Mouse (Mus musculus): ENCODE results near the gene Carm1. TPM values are rescaled to one million over a fixed set of nuclear protein-coding genes. Genes with fewer than 3 reads are reported as not detected.

Gene Carm1
- 47.3 and 53.2 TPM in 2 replicates for polyA plus RNA-seq (2015; fragmentation: Nextera tagmentation; extraction: Ambion mirVana)

DNA sequence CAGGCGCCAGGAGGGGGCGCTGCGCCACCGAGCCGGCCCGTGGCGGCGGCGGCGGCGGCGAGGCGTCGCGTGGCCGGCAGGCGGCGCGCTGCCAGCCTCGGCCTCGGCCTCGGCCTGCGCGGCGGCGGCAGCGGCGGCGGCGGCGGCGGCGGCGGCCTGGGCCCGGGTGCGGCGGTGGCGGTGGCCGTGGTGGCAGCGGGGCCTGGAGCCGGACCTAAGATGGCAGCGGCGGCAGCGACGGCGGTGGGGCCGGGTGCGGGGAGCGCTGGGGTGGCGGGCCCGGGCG, at the start of gene Carm1:
Carm1 (plus strand) TSS at position 106 of the 286 bp plus-strand sequence.
- Histone ChIP-seq H3K27ac (peak within 1 kb of the TSS; percentile 99), H3K9ac (peak within 1 kb of the TSS; percentile 99), H3K4me3 (peak within 1 kb of the TSS; percentile 87), H3K9me3 (no peaks in the 10 kb centered on the region), H3K4me2 (peak within 1 kb of the TSS; percentile 66), H3K27me3 (no peaks in the 10 kb centered on the region), H3K36me3 (peaks cover 20% of the 10 kb centered on the region), H3K4me1 (peaks cover 33% of the 10 kb centered on the region)
- 0% methylated on average over 42 of the region's 52 CpGs for WGBS
- ATAC-seq (ENCODE audit: insufficient number of reproducible peaks, low FRiP score, low TSS enrichment, low read depth): no peak

DNA sequence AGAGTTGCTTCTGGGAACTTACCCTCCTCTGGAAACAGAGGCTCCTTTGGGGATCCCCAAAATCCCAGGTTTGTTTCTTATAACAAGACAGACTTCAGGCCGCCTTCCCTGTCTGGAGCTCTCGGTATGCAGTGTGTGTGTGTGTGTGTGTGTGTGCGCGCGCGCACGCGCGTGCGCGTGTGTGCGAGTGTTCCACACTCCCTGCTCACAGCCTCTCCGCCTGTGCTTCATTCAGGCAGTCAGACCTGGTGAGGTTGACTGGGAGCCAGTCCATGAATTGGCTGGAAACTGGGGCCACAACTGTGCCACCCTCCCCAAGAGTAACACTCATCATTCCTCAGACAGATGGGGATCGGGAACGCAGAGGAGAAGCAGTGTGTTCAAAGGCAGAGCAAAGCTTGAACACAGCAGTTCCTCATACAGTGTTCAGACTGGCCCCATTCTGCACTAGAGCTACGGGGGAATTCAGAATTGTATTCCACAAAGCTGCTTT, 49.6 kb upstream of the Carm1 start:
- Histone ChIP-seq H3K9ac (0 out of 2 replicates have a peak overlapping the region, but pooled peaks have one; percentile 31), H3K36me3 (peaks cover 34% of the 10 kb centered on the region), H3K27me3 (no peaks in the 10 kb centered on the region), H3K4me2 (peak overlapping the region; percentile 52), H3K9me3 (no peaks in the 10 kb centered on the region), H3K4me3 (peak overlapping the region; percentile 39), H3K27ac (peak overlapping the region; percentile 96), H3K4me1 (peaks cover 51% of the 10 kb centered on the region)
- ATAC-seq (ENCODE audit: insufficient number of reproducible peaks, low FRiP score, low TSS enrichment, low read depth): peak; percentile 71
- 48% methylated on average over 16 of the region's 16 CpGs for WGBS

DNA sequence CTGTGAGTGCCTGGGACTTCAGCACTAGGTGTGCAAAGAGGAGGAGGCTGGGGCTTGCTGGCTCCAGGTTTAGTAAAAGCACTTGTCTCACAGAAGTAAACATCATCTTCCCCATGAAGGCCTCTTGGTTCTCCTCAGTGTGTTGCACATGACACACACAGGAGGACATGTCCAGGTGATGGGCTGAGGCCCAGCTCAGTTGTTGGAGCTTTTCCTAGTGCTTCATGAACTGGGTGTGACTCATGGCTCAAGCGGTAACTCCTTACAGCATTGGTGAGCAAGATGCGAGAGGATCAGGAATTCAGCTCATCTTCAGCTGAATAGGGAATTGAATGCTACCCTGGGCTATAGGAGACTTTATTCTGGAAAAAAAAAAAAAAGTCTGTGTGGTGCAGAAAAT, 49.0 kb upstream of the Carm1 start:
- 85% methylated on average over 2 of the region's 2 CpGs for WGBS
- Histone ChIP-seq H3K4me2 (peak overlapping the region; percentile 52), H3K4me1 (peaks cover 50% of the 10 kb centered on the region), H3K9ac (no peak overlapping the region), H3K36me3 (peaks cover 36% of the 10 kb centered on the region), H3K9me3 (no peaks in the 10 kb centered on the region), H3K27me3 (no peaks in the 10 kb centered on the region), H3K4me3 (no peak overlapping the region), H3K27ac (peak overlapping the region; percentile 96)
- ATAC-seq (ENCODE audit: insufficient number of reproducible peaks, low FRiP score, low TSS enrichment, low read depth): no peak

DNA sequence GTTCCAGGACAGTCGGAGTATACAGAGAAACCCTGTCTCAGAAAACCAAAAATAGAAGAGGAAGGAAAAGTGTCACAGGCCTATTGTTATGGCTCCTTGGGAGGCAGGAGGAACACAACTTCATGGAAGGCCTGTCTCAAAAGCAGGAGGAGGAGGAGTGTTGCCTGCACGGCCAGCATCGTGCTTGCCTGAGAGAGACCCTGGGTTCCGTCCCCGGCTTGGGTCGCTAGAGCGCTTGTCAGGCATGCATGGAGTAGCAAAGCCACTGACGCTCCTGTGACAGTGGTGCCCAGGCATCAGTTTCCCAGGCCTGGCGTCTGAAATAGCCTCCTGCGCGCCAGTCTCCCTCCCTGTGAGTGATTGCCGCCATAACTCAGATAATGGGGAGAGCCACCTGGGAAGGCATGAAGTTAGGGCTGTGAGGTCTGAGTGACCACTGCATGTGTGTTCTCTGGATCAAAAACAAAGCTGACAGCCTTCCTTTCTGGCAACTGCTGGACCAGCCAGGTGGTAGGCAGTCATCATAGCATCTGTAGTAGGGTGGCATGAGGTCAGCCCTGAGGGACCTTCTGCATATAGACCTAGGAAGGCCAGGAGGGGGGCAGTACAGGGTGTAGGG, 48.3 kb upstream of the Carm1 start:
- Histone ChIP-seq H3K9me3 (no peaks in the 10 kb centered on the region), H3K27ac (0 out of 2 replicates have a peak overlapping the region, but pooled peaks have one; percentile 96), H3K36me3 (peaks cover 43% of the 10 kb centered on the region), H3K27me3 (no peaks in the 10 kb centered on the region), H3K4me1 (peaks cover 43% of the 10 kb centered on the region), H3K9ac (no peak overlapping the region), H3K4me3 (no peak overlapping the region), H3K4me2 (no peak overlapping the region)
- ATAC-seq (ENCODE audit: insufficient number of reproducible peaks, low FRiP score, low TSS enrichment, low read depth): no peak
- WGBS: 91% methylated on average over 12 of the region's 12 CpGs

DNA sequence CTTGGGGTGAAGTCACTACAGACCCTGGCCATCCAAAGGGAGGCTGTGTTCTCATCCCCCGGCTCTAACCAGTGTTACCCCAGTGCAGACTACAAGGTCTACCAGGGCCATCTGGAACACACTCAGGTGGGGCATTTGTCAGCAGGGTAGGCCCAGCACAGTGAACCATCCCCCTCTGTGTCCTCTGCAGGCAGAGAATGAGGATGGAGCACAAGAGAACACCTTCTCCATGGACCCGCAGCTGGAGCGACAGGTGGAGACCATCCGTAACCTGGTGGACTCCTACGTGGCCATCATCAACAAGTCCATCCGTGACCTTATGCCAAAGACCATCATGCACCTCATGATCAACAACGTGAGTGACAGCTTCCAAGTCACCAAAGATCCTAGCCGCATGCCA, 43.3 kb upstream of the Carm1 start:
- Histone ChIP-seq H3K36me3 (peaks cover 70% of the 10 kb centered on the region), H3K9ac (no peak overlapping the region), H3K27ac (no peak overlapping the region), H3K4me2 (no peak overlapping the region), H3K27me3 (no peaks in the 10 kb centered on the region), H3K4me1 (peaks cover 5% of the 10 kb centered on the region; the same call in 1 of the 2 replicates), H3K4me3 (no peak overlapping the region), H3K9me3 (no peaks in the 10 kb centered on the region)
- 97% methylated on average over 8 of the region's 8 CpGs for WGBS
- ATAC-seq (ENCODE audit: insufficient number of reproducible peaks, low FRiP score, low TSS enrichment, low read depth): no peak

DNA sequence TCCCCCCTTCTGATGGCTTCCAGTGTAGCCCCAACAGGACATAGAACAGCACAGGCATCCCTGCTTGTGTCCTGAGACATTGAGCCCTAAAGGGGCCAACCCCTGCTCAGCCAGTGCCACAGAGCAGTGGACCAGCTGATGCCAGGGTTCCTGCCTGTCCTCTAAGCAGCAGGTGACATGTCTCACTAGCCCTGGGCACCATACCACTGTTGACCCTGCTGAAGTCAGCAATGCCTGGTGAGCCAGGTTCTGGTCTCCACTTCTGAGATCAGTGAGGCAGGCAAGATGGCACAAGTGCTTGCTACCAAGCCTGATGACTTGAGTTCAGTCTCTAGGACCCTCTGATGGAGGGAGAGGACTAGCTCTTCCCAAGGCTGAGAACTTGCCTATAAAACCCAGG, 40.9 kb upstream of the Carm1 start:
- H3K4me1 ChIP-seq: peaks cover 17% of the 10 kb centered on the region
- no peaks in the 10 kb centered on the region for H3K27me3 ChIP-seq
- H3K9me3 ChIP-seq: no peaks in the 10 kb centered on the region
- H3K9ac ChIP-seq: no peak overlapping the region
- no peak overlapping the region for H3K27ac ChIP-seq
- no peak overlapping the region for H3K4me3 ChIP-seq
- no peak overlapping the region for H3K4me2 ChIP-seq
- H3K36me3 ChIP-seq: peaks cover 64% of the 10 kb centered on the region
- no peak for ATAC-seq (ENCODE audit: insufficient number of reproducible peaks, low FRiP score, low TSS enrichment, low read depth)

DNA sequence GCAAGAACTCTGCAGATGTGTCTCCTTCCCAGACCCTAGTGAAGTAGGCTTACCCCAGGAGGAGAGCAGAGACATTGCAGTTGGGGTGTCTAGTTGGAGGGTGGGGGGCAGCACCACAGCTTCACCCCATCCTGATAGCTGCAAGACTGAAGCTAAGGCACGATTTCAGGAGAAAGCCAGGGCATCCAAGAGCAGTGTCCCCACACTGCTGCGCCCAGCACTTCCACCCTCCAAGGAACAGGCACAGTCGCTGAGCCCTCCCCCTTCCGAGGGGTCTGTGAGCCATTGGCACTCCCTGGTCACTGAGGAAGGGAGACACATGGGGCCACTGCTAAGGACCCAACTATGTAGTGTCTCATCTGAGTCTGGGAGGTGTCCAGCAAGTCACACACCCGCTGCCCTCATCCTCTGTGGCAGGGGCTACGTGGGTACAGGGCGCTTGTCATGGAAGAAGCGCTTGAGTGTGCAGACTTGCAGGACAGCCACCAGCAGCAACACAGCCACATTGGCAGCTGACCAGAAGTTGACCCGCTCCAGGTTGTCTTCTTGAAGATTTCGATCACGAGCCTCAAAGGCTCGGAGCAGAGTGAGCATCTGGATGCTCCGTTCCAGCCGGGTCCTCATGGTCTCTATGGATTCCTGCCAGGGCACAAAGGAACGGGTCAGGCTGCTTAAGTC, 38.8 kb upstream of the Carm1 start:
- no peak overlapping the region for H3K9ac ChIP-seq
- H3K27me3 ChIP-seq: no peaks in the 10 kb centered on the region
- ATAC-seq (ENCODE audit: insufficient number of reproducible peaks, low FRiP score, low TSS enrichment, low read depth): no peak
- 91% methylated on average over 15 of the region's 15 CpGs for WGBS
- H3K9me3 ChIP-seq: no peaks in the 10 kb centered on the region
- H3K4me2 ChIP-seq: no peak overlapping the region
- no peak overlapping the region for H3K4me3 ChIP-seq
- H3K36me3 ChIP-seq: peaks cover 60% of the 10 kb centered on the region
- no peak overlapping the region for H3K27ac ChIP-seq
- peaks cover 21% of the 10 kb centered on the region for H3K4me1 ChIP-seq

DNA sequence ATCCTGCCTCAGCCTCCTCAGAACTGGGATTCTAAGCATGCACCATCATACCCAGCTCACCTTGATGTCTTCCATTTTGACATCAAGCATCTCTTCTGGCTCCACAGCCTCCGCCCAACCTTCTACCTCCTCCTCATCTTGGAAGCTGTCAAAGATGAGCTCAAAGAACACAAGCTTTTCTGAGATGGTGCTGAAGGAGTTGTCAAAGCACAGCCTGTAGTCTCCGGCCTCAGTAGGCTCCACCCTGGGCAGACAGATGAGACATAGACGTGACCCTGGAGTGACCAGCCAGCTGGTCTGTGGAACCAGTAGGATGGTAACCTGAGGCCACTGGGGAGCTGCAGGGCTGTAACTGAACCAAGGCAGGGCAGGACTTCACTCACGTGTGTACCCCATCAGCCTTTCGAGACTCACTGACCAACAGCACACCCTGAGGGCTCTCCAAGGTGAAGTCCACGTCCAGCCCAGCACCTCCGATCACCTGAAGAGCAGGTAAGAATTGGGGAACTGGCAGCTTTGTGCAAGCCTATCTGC, 37.8 kb upstream of the Carm1 start:
- H3K9ac ChIP-seq: 0 out of 2 replicates have a peak overlapping the region, but pooled peaks have one; percentile 72
- peaks cover 21% of the 10 kb centered on the region for H3K4me1 ChIP-seq
- no peak for ATAC-seq (ENCODE audit: insufficient number of reproducible peaks, low FRiP score, low TSS enrichment, low read depth)
- H3K36me3 ChIP-seq: peaks cover 51% of the 10 kb centered on the region
- no peaks in the 10 kb centered on the region for H3K27me3 ChIP-seq
- peak overlapping the region; percentile 75 for H3K4me2 ChIP-seq
- peak overlapping the region; percentile 82 for H3K4me3 ChIP-seq
- H3K27ac ChIP-seq: no peak overlapping the region
- WGBS: 67% methylated on average over 7 of the region's 7 CpGs
- H3K9me3 ChIP-seq: no peaks in the 10 kb centered on the region

DNA sequence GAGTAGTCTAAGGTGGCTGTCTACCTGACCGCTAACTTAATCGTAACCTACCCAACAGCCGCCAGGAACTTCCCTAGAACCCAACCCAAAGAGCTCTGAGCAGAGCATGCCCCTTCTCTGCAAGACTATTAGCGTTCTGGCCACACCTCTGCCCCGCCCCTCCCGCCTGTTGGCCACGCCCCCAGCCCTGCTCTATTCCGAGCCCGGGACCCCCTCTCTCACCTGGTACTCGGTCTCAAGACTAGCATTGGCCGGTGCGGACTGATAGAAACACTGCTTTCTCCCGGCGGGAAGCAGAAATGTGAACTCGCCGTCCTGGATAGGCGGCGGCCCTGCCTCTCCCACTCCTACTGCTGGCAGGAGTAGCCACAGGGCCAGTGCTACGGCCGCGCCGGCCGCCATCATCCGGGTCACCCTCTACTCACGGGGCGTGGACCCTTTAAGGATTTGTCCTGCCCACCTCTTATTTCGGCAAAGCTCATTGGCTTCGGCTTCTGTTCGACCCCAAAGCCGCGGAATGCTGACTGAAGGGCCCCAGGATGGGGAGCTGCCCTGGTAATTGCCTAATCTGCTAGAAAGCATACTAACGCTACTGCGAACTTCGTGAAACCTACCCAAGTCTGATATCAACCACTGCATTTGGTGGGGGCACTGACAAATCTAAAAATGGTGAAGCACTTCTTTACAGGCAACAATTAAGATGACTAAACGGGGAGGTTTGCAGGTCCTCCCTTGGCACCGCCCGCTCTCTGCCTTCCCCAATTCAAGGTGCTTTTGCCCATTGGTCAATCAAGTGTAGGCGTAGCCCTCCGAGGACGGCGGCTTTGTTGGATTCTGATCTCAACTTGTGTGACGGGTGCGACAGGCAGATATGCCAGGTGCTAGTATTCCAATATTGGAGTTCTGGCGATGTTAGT, 36.7 kb upstream of the Carm1 start, which contains the start of gene Tmed1:
Tmed1 (minus strand) TSS at position 481 of the 917 bp plus-strand sequence.
- H3K9ac ChIP-seq: peak within 1 kb of the TSS; percentile 72
- H3K36me3 ChIP-seq: peaks cover 40% of the 10 kb centered on the region
- peak within 1 kb of the TSS; percentile 75 for H3K4me2 ChIP-seq
- H3K9me3 ChIP-seq: no peaks in the 10 kb centered on the region
- ATAC-seq (ENCODE audit: insufficient number of reproducible peaks, low FRiP score, low TSS enrichment, low read depth): peak; percentile 96
- under 1% methylated on average over 44 of the region's 44 CpGs for WGBS
- peak within 1 kb of the TSS; percentile 82 for H3K4me3 ChIP-seq
- peaks cover 21% of the 10 kb centered on the region for H3K4me1 ChIP-seq
- no peaks in the 10 kb centered on the region for H3K27me3 ChIP-seq
- peak within 1 kb of the TSS; percentile 96 for H3K27ac ChIP-seq

DNA sequence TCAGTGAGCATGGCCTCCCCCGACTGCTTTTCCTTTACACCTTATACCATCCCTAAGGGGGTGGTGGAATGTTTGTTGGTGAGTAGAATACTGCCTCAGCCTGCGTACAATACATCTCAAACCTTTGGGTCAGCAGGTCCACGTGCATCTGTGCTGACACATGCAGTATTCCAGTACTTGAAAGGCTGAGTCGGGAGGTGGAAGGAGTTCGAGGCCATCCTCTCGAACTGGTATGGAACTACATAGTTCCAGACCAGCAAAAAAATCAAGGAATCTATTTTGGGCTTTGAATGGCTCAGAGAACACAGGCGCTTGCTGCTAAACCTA, 36.0 kb upstream of the Carm1 start:
- WGBS: 5% methylated on average over 7 of the region's 7 CpGs
- H3K4me2 ChIP-seq: peak overlapping the region; percentile 75
- H3K9ac ChIP-seq: peak overlapping the region; percentile 21
- peak overlapping the region; percentile 96 for H3K27ac ChIP-seq
- H3K36me3 ChIP-seq: peaks cover 34% of the 10 kb centered on the region
- no peaks in the 10 kb centered on the region for H3K27me3 ChIP-seq
- H3K4me1 ChIP-seq: peaks cover 21% of the 10 kb centered on the region
- H3K9me3 ChIP-seq: no peaks in the 10 kb centered on the region
- peak overlapping the region; percentile 82 for H3K4me3 ChIP-seq
- no peak for ATAC-seq (ENCODE audit: insufficient number of reproducible peaks, low FRiP score, low TSS enrichment, low read depth)

DNA sequence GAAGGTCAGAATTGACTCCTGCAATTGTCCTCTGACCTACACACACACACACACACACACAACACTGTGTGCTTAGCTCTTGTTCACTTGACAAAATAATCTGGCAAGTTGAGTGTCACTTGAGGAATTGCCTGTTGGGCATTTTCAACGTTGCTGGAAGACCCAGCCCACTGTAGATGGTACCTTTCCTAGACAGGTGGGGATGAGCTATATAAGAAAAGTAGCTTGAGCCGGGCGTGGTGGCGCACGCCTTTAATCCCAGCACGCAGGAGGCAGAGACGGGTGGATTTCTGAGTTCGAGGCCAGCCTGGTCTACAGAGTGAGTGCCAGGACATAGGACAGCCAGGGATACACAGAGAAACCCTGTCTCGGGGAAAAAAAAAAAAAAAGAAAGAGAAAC, 35.6 kb upstream of the Carm1 start:
- ATAC-seq (ENCODE audit: insufficient number of reproducible peaks, low FRiP score, low TSS enrichment, low read depth): no peak
- Histone ChIP-seq H3K36me3 (peaks cover 30% of the 10 kb centered on the region), H3K4me3 (peak overlapping the region; percentile 82), H3K4me1 (peaks cover 21% of the 10 kb centered on the region), H3K4me2 (peak overlapping the region; percentile 75), H3K27ac (peak overlapping the region; percentile 96), H3K9ac (0 out of 2 replicates have a peak overlapping the region, but pooled peaks have one; percentile 21), H3K9me3 (no peaks in the 10 kb centered on the region), H3K27me3 (no peaks in the 10 kb centered on the region)
- WGBS: 72% methylated on average over 9 of the region's 9 CpGs
